Mouse (Mus musculus) hindbrain, embryonic 12.5 days (tissue): ENCODE data around the gene Slc44a5. TPM values are rescaled to one million over a fixed set of nuclear protein-coding genes. Genes with fewer than 3 reads are reported as not detected.
A peak's percentile ranks its signal among the peaks of the same experiment; 100 is the strongest.

Source experiments
- ATAC-seq: fragments of 200-750 bp; cut with Nextera tagmentation; 2 replicates; pipeline ENCODE4 v1.8.0; 2017; ENCODE audit warnings: moderate TSS enrichment; ENCODE audit not compliant: low FRiP score
- H3K27ac ChIP-seq: fragments of 300-500 bp; sonication (generic); 2 replicates; pipeline ENCODE4 v1.5.1; 2016; ENCODE audit warnings: mild to moderate bottlenecking
- H3K27me3 ChIP-seq: fragments of 300-500 bp; sonication (generic); 2 replicates; pipeline ENCODE4 v1.6.1; 2016; ENCODE audit warnings: mild to moderate bottlenecking
- H3K36me3 ChIP-seq: fragments of 300-500 bp; sonication (generic); 2 replicates; pipeline ENCODE4 v1.6.1; 2016; ENCODE audit warnings: mild to moderate bottlenecking
- H3K4me1 ChIP-seq: fragments of 300-500 bp; sonication (generic); 2 replicates; pipeline ENCODE4 v1.6.1; 2016
- H3K4me2 ChIP-seq: fragments of 300-500 bp; sonication (generic); replicated peaks from 2 replicates; pipeline ENCODE4 v1.6.1; 2016; ENCODE audit warnings: mild to moderate bottlenecking
- H3K4me3 ChIP-seq: fragments of 300-500 bp; sonication (generic); 2 replicates; pipeline ENCODE4 v1.5.1; 2016; ENCODE audit warnings: mild to moderate bottlenecking
- H3K9ac ChIP-seq: fragments of 300-500 bp; sonication (generic); 2 replicates; pipeline ENCODE4 v1.6.1; 2016; ENCODE audit warnings: mild to moderate bottlenecking, moderate library complexity
- H3K9me3 ChIP-seq: fragments of 300-500 bp; sonication (generic); replicated peaks from 2 replicates; pipeline ENCODE4 v1.6.1; 2016; ENCODE audit warnings: mild to moderate bottlenecking
- WGBS: fragments of 180-500 bp; shearing (Covaris S2); methylation state at CpG from one replicate; pipeline ENCODE4 v1.1.7; 2016; 5-methylcytosine and 5-hydroxymethylcytosine counted together
- polyA plus RNA-seq: library from polyadenylated mRNA; unstranded; fragments of >200 nt; fragmentation: Nextera tagmentation; extraction: Ambion mirVana; gene quantifications from 2 replicates; pipeline ENCODE4 v1.2.1, GENCODE M21; 2016

The Slc44a5 gene
- polyA plus RNA-seq, 1 experiment from 2014 or later, result 5.7 TPM

DNA sequence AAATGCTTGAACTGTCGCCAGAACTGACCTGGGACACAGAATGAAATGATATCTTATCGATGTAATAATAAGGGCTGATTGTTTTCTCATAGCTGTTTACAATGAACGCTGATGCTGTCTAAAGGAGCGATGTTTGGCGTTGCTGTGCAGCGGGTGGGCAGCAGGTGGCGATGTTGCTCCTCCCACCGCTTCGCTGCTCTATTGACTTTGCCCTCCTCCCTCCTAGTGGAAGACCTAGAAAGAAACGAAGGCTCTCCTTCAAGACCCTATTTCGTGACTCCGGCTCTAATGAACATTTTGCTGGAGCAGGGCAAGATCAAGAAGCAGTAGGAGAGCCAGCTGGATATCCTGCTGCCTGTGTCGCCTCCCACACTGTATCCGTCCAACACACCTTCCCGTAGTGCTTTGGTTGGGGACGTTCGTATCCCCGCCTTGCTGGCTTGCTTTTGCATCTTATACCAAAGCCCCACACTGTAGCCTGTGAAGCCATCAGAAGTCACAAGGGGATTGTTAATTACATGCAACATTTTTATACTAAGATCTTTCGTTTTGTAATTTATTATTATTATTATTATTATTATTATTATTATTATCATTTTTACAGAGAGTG is 296.6 kb downstream of the Slc44a5 start:
- WGBS, result 12% methylated on average over 19 of the region's 19 CpGs
- no peaks in the 10 kb centered on the region for H3K9me3 ChIP-seq
- H3K4me2 ChIP-seq, result peak overlapping the region; percentile 55
- H3K4me3 ChIP-seq, result peak overlapping the region; percentile 27
- no peaks in the 10 kb centered on the region for H3K36me3 ChIP-seq
- no peak overlapping the region for H3K27ac ChIP-seq
- ATAC-seq, result peak; percentile 85
- H3K9ac ChIP-seq, result peak overlapping the region; percentile 59; the same call in 1 of the 2 replicates
- H3K4me1 ChIP-seq, result peaks cover 2% of the 10 kb centered on the region; the same call in 1 of the 2 replicates
- H3K27me3 ChIP-seq, result no peaks in the 10 kb centered on the region

DNA sequence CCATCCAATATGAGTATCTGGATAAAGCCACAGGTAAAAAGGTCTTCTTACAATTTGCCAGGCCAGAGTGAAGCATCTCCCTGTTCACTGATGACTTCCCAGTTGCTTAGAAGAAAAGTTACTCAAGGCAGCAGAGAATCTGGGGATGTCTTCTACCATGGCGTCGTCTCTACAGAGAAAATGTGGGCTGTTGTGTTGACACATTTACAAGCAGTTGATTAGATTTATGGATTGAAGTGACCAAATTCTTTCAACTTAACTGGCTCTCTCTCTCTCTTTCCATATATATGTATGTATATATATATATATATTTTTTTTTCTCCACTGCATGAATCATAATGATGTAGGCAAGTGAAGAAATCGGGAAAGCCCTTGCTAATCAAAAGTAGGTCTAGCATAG is 301.4 kb downstream of the Slc44a5 start:
- no peak for ATAC-seq
- H3K4me2 ChIP-seq, result no peak overlapping the region
- no peak overlapping the region for H3K9ac ChIP-seq
- H3K9me3 ChIP-seq, result no peaks in the 10 kb centered on the region
- no peaks in the 10 kb centered on the region for H3K27me3 ChIP-seq
- WGBS, result 88% methylated on average over 3 of the region's 3 CpGs
- H3K27ac ChIP-seq, result no peak overlapping the region
- H3K4me1 ChIP-seq, result peaks cover 2% of the 10 kb centered on the region; the same call in 1 of the 2 replicates
- no peak overlapping the region for H3K4me3 ChIP-seq
- no peaks in the 10 kb centered on the region for H3K36me3 ChIP-seq

DNA sequence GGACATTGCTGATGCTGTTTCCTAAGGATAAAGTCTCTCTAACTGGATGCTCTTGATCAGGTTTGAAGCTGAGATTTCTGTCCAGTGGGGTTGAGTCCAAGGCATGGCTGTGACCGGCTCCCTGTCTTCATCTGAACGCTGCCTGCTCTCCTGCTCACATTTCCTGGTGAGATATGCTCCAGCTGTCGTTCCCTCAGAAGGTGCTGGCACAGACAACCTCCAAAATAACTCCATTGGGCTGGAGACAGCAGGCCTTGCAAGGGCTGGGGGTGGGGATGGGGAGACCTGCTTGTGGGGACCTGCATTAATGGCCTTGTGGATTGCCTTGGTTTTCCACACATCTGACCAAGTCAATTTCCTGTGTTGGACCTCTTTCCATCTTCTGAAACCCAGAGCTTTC is 311.0 kb downstream of the Slc44a5 start:
- no peak for ATAC-seq

DNA sequence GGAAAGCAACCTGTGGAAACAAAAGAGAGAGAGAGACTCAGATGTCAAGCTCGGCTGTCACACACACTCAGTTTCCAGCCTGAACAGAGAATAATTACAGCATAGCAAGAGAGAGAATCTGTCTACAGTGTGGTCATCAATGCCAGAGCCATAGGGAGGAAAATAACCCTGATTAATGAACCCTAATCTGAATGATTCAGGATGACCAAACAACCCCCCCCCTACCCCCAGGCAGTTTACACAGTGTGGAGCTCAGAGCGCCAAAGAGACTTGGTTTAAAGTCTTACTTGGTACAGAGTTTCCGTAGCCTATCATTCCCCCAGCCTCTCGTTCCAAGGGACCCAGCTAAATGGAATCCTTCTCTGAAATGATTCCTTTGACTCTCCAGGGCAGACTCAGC is 312.1 kb downstream of the Slc44a5 start:
- no peaks in the 10 kb centered on the region for H3K36me3 ChIP-seq
- H3K4me1 ChIP-seq, result no peaks in the 10 kb centered on the region
- H3K9me3 ChIP-seq, result no peaks in the 10 kb centered on the region
- no peak overlapping the region for H3K9ac ChIP-seq
- no peaks in the 10 kb centered on the region for H3K27me3 ChIP-seq
- no peak for ATAC-seq
- H3K4me2 ChIP-seq, result no peak overlapping the region
- no peak overlapping the region for H3K4me3 ChIP-seq
- no peak overlapping the region for H3K27ac ChIP-seq
- 73% methylated on average over 4 of the region's 4 CpGs for WGBS

More for the DNA sequence above, 311.0 kb downstream of the Slc44a5 start:
- no peak overlapping the region for H3K9ac ChIP-seq
- H3K27ac ChIP-seq, result no peak overlapping the region
- H3K27me3 ChIP-seq, result no peaks in the 10 kb centered on the region
- no peaks in the 10 kb centered on the region for H3K36me3 ChIP-seq
- H3K4me3 ChIP-seq, result no peak overlapping the region
- H3K9me3 ChIP-seq, result no peaks in the 10 kb centered on the region
- no peaks in the 10 kb centered on the region for H3K4me1 ChIP-seq
- H3K4me2 ChIP-seq, result no peak overlapping the region
- WGBS, result 75% methylated on average over 3 of the region's 3 CpGs

DNA sequence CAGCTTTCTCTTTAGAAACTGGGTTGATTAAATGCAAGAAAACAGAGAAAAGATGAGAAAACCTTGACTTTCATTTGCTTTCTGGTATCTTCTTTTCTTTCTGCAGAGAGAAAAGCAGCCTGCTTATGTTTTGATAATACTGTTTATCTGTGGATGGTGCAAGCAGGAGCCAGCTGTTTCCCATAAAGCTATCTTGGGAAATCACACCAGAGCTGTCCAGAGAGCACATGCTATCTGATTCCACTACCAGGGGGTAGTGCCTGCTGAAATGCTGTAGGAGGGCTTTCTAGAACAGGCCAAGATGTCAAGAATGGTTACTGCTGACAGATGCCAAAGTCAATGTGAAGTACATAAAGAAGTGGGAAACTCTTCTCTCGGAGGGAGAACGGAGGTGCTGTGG is 314.0 kb downstream of the Slc44a5 start:
- Histone ChIP-seq H3K27me3 (no peaks in the 10 kb centered on the region), H3K4me2 (no peak overlapping the region), H3K4me3 (no peak overlapping the region), H3K36me3 (no peaks in the 10 kb centered on the region), H3K9me3 (no peaks in the 10 kb centered on the region), H3K27ac (no peak overlapping the region), H3K9ac (no peak overlapping the region), H3K4me1 (no peaks in the 10 kb centered on the region)
- WGBS, result 77% methylated on average over 2 of the region's 2 CpGs
- no peak for ATAC-seq

DNA sequence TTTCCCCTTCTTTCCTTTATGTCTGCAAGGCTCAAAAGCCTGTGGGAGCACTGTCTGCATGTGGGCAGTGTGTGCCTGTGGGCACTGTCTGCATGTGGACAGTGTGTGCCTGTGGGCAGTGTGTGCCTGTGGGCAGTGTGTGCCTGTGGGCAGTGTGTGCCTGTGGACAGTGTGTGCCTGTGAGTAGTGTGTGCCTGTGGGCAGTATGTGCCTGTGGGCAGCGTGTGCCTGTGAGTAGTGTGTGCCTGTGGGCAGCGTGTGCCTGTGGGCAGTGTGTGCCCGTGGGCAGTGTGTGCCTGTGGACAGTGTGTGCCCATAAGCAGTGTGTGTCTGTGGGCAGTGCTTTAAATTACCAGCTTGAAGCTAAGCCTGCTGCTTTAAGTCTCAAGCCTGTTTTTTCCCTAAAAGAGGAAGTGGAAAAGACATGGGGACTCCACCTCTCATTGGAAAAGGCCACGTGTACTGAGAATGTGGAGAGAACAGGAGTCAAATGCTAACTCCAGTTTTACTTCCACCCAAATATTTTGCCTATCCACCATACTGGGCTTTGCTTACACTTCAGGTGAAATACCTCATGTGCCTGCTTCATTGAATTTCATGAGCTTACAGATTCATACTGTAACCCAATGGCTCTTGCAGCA is 315.3 kb downstream of the Slc44a5 start:
- Histone ChIP-seq H3K9ac (no peak overlapping the region), H3K9me3 (no peaks in the 10 kb centered on the region), H3K36me3 (no peaks in the 10 kb centered on the region), H3K27ac (no peak overlapping the region), H3K4me2 (no peak overlapping the region), H3K4me3 (no peak overlapping the region), H3K4me1 (no peaks in the 10 kb centered on the region), H3K27me3 (no peaks in the 10 kb centered on the region)
- 83% methylated on average over 4 of the region's 4 CpGs for WGBS
- ATAC-seq, result no peak

DNA sequence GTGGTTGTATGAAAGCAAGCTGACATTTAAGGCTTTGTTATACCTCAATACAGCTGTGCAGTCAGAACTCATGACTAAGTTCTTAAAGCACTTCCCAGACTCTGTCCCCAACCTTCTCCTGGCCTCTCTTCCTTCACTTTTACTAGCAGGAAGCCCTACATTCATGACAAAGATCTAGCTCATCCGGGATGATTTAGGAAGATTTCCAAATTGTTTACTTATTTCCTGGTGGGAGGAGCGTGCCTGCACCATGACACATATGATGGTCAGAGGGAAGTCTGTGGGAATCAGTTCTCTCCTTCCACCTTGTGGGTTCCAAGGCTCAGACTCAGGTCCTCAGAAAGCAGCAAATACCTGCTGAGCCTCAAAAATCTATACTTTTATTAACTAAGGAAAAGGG is 317.1 kb downstream of the Slc44a5 start:
- no peaks in the 10 kb centered on the region for H3K4me1 ChIP-seq
- H3K27ac ChIP-seq, result no peak overlapping the region
- no peak overlapping the region for H3K4me3 ChIP-seq
- H3K9ac ChIP-seq, result no peak overlapping the region
- no peak overlapping the region for H3K4me2 ChIP-seq
- ATAC-seq, result no peak
- WGBS, result 77% methylated on average over 2 of the region's 2 CpGs
- no peaks in the 10 kb centered on the region for H3K27me3 ChIP-seq
- no peaks in the 10 kb centered on the region for H3K9me3 ChIP-seq
- no peaks in the 10 kb centered on the region for H3K36me3 ChIP-seq

DNA sequence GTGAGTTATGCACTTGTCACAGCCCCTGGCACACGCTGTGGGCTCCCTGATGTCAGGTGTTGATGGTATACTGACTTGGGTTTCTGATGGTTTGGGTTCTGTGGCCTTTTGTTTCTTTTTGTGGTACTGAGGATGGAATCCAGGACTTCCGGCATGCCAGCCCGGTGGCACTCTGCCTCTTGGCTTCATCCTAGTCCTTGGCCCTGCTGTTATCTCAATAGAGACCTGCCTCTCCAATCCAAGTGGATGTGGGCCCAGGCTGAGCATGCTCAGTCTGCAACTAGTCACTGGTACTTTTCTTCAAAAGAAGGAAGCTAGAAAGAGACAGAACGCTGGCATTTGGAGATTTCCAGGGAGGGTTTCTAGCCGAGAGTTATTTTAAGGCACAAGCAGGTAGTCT is 318.9 kb downstream of the Slc44a5 start:
- no peak overlapping the region for H3K27ac ChIP-seq
- H3K4me2 ChIP-seq, result no peak overlapping the region
- H3K4me1 ChIP-seq, result no peaks in the 10 kb centered on the region
- no peaks in the 10 kb centered on the region for H3K9me3 ChIP-seq
- H3K4me3 ChIP-seq, result no peak overlapping the region
- H3K36me3 ChIP-seq, result no peaks in the 10 kb centered on the region
- no peak overlapping the region for H3K9ac ChIP-seq
- ATAC-seq, result no peak
- 72% methylated on average over 5 of the region's 5 CpGs for WGBS
- no peaks in the 10 kb centered on the region for H3K27me3 ChIP-seq

DNA sequence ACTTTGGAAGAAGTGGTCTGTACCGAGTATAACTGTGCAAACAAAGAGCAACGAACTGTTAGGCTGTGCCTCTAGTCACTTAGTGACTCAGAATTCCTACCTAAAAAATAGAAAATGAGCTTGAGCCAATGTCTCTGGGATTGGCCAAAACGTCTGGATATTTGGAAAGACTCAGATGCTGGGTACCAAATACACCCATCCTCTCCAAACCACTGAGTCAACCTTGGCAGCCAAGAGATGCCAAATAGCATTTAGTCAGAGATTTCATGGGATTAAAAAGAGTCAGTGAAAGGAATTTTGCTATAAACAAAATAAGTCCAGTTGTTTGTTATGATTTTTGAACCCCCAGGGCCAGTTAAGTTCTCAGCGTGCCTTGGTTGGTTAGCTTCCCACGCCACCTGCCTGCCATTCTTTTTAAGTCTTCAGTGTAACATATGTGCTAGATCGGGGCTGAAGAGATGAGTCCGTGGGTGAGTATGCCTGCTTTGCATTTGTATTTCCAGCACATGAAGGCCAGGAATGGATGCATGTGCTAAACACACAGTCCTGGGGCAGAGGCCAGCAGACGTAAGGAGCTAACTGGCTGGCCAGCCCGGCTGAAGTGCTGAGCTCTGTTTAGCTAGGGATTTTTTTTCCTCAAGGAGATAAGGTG is 320.7 kb downstream of the Slc44a5 start:
- Histone ChIP-seq H3K36me3 (no peaks in the 10 kb centered on the region), H3K4me2 (no peak overlapping the region), H3K9ac (no peak overlapping the region), H3K9me3 (no peaks in the 10 kb centered on the region), H3K27ac (no peak overlapping the region), H3K4me1 (no peaks in the 10 kb centered on the region), H3K27me3 (no peaks in the 10 kb centered on the region), H3K4me3 (no peak overlapping the region)
- WGBS, result 78% methylated on average over 9 of the region's 9 CpGs
- no peak for ATAC-seq

DNA sequence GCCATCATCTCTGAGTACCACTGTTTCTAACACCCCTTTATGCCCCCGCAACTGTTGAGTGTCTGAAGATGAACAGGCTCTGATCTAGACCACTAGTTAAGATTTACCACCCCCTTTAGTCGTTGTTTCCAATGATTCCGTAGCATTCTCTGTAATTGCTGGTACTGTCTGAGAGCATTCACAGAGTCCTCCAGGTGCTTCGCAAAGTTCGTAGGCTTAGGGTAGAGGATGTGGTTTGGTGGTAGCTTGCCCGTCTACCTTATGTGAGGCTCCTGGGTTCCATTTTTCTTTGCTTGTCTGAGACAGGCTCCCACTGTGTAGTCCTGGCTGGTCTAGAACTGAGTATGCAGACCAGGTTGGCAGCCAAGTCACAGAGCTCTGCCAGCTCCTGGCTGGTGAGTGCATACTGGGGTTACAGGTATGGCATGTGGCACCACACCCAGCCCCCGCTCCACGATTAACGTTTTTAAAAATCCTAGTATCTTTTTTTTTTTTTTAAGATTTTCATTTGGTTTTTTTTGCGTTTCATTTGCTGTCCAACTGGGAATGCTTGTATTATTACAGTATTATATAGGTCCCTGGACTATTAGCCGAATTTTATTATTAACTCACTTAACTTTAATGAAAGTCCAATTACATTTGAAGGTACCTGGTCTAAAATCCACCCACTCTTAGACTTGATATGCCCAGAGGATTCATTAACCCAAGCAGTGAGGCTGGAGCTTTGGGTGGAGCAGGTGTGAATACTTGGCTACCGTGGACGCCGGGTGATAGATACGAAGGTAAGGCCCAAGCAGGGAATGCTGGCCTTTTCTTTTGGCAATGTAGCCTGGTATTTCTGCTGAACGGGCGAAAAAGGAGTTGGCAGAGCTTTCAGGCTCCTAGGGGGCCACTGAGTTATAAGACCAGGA is 321.9 kb downstream of the Slc44a5 start:
- ATAC-seq, result no peak
- Histone ChIP-seq H3K4me1 (no peaks in the 10 kb centered on the region), H3K4me2 (no peak overlapping the region), H3K27ac (no peak overlapping the region), H3K4me3 (no peak overlapping the region), H3K9ac (no peak overlapping the region), H3K27me3 (no peaks in the 10 kb centered on the region), H3K9me3 (no peaks in the 10 kb centered on the region), H3K36me3 (no peaks in the 10 kb centered on the region)
- 94% methylated on average over 17 of the region's 17 CpGs for WGBS

DNA sequence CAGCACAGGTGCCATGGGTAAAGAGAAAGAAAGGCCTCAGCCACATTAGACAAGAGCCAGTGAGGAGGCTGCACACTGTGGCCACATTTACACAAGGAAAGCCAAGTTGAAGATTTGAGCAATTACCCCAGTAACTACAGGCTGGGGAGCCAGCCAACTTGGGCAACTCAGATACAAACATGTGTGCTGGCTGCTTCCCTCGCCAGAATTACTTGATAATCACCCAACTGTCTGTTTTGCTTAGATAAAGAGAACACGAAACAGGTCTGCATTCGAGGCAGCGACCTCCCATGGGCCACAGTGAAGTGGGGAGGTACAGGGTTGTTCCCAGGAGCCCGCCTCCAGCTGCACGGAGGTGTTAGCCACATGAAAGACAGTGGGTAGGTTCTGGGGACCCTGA is 324.3 kb downstream of the Slc44a5 start:
- 70% methylated on average over 6 of the region's 6 CpGs for WGBS
- no peak for ATAC-seq
- H3K4me1 ChIP-seq, result no peaks in the 10 kb centered on the region
- H3K9me3 ChIP-seq, result no peaks in the 10 kb centered on the region
- H3K36me3 ChIP-seq, result no peaks in the 10 kb centered on the region
- no peak overlapping the region for H3K4me2 ChIP-seq
- H3K27ac ChIP-seq, result no peak overlapping the region
- no peaks in the 10 kb centered on the region for H3K27me3 ChIP-seq
- no peak overlapping the region for H3K4me3 ChIP-seq
- no peak overlapping the region for H3K9ac ChIP-seq

DNA sequence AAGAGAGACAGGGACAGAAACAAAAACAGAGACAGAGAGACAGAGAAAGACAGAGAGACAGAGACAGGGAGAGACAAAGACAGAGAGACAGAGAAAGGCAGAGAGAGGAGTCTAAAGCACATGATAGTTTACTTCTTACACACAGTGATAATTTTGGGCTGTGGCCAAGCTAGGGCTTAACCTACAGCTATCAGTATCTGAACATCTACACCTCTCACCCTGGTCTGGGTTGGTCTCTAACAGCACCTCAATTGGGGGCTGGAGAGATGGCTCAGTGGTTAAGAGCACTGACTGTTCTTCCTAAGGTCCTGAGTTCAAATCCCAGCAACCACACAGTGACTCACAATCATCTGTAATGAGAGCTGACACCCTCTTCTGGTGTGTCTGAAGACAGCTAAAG is 325.3 kb downstream of the Slc44a5 start:
- no peak for ATAC-seq
- H3K27ac ChIP-seq, result no peak overlapping the region

More for the DNA sequence above, 325.3 kb downstream of the Slc44a5 start:
- H3K9me3 ChIP-seq, result no peaks in the 10 kb centered on the region
- no peak overlapping the region for H3K4me3 ChIP-seq
- H3K9ac ChIP-seq, result no peak overlapping the region
- no peak overlapping the region for H3K4me2 ChIP-seq
- H3K36me3 ChIP-seq, result no peaks in the 10 kb centered on the region
- H3K27me3 ChIP-seq, result no peaks in the 10 kb centered on the region
- no peaks in the 10 kb centered on the region for H3K4me1 ChIP-seq
